Mouse (Mus musculus) spleen, adult 2 months (tissue): ENCODE measurements around the gene Oprd1. TPM values are rescaled to one million over a fixed set of nuclear protein-coding genes. Genes with fewer than 3 reads are reported as not detected.

Experiments
- DNase-seq, 2 experiments: peaks; one replicate each; pipeline versions ENCODE4 v3.0.0 to v3.0.0-alpha.2; 2012 to 2021; ENCODE audit warnings: low spot score in 2 of 2, low read depth in 1 of 2
- H3K27ac ChIP-seq: fragments of 200-500 bp; 2 replicates; pipeline ENCODE4 v1.5.1; 2012; ENCODE audit warnings: low read length, inconsistent platforms; ENCODE audit not compliant: insufficient read depth
- H3K27me3 ChIP-seq: fragments of 200-500 bp; 2 replicates; pipeline ENCODE4 v1.6.1; 2012; ENCODE audit warnings: mild to moderate bottlenecking, moderate library complexity, low read length, inconsistent platforms; ENCODE audit not compliant: control insufficient read depth, insufficient read depth
- H3K36me3 ChIP-seq: fragments of 200-500 bp; 2 replicates; pipeline ENCODE4 v1.6.1; 2012; ENCODE audit warnings: mild to moderate bottlenecking, low read length, inconsistent platforms; ENCODE audit not compliant: control insufficient read depth, insufficient read depth
- H3K4me1 ChIP-seq: fragments of 200-500 bp; 2 replicates; pipeline ENCODE4 v1.6.1; 2011; ENCODE audit warnings: inconsistent platforms; ENCODE audit not compliant: control insufficient read depth, insufficient read depth, insufficient read length
- H3K4me3 ChIP-seq: fragments of 200-500 bp; 2 replicates; pipeline ENCODE4 v1.5.1; 2011; ENCODE audit warnings: mild to moderate bottlenecking, inconsistent platforms; ENCODE audit not compliant: insufficient read depth, insufficient read length; ENCODE audit errors: extremely low read depth
- CTCF ChIP-seq: fragments of 200-500 bp; IDR thresholded peaks from 2 replicates; pipeline ENCODE4 v1.5.1; 2011; ENCODE audit warnings: mild to moderate bottlenecking, inconsistent platforms; ENCODE audit not compliant: insufficient read depth, insufficient read length, insufficient replicate concordance; ENCODE audit errors: extremely low read depth
- POLR2A ChIP-seq: fragments of 200-500 bp; IDR thresholded peaks from 2 replicates; pipeline ENCODE4 v1.6.1; 2011; ENCODE audit warnings: low read depth, low read length, inconsistent platforms
- WGBS: fragments of 180-500 bp; shearing (Covaris S2); methylation state at CpG from one replicate; pipeline ENCODE4 v1.1.7; 2018; 5-methylcytosine and 5-hydroxymethylcytosine counted together
- polyA plus RNA-seq: library from polyadenylated mRNA; depleted of rRNA; stranded (reverse); fragments of >200 nt; gene quantifications from 2 replicates; pipeline ENCODE4 v1.2.3, GENCODE M21; 2012; rRNA removed

Oprd1 gene
- polyA plus RNA-seq, 1 experiment: 0.53 TPM

GRCm38 (mm10) chr4:132062934-132063884, 81.1 kb downstream of the Oprd1 start:
- 84% methylated on average over 17 of the region's 17 CpGs for WGBS
- H3K36me3 ChIP-seq: no peaks in the 10 kb centered on the region

GRCm38 (mm10) chr4:132062289-132062688, 82.0 kb downstream of the Oprd1 start:
- no peaks in the 10 kb centered on the region for H3K27me3 ChIP-seq
- DNase-seq: no peak
- H3K27ac ChIP-seq: no peak overlapping the region
- TF ChIP-seq CTCF (no peak), POLR2A (no peak)
- H3K36me3 ChIP-seq: no peaks in the 10 kb centered on the region
- no peaks in the 10 kb centered on the region for H3K4me1 ChIP-seq
- H3K4me3 ChIP-seq: no peak overlapping the region
- 90% methylated on average over 8 of the region's 8 CpGs for WGBS

More at GRCm38 (mm10) chr4:132062934-132063884, 81.1 kb downstream of the Oprd1 start:
- TF ChIP-seq CTCF (no peak), POLR2A (no peak)
- Histone ChIP-seq H3K27ac (no peak overlapping the region), H3K27me3 (no peaks in the 10 kb centered on the region), H3K4me3 (no peak overlapping the region), H3K4me1 (no peaks in the 10 kb centered on the region)
- no peak for DNase-seq

Other genes with a start within 250 kb of the Oprd1 start
- 11.4 and 17.3 TPM in 2 replicates for gene Tmem200b, start 222.7 kb downstream of the Oprd1 start, polyA plus RNA-seq
- gene Gm10300, start 69.8 kb downstream of the Oprd1 start, polyA plus RNA-seq: 0.11 and 0.19 TPM in 2 replicates
- gene Epb41, start 69.2 kb downstream of the Oprd1 start, polyA plus RNA-seq: 66.5 and 94.1 TPM in 2 replicates
- 11.9 and 13.8 TPM in 2 replicates for gene Ythdf2, start 67.8 kb upstream of the Oprd1 start, polyA plus RNA-seq
- 12.0 and 14.3 TPM in 2 replicates for gene Gmeb1, start 117.1 kb upstream of the Oprd1 start, polyA plus RNA-seq
- 6.9 and 7.5 TPM in 2 replicates for gene Taf12, start 129.9 kb upstream of the Oprd1 start, polyA plus RNA-seq
- 1.2 and 2.0 TPM in 2 replicates for gene Rab42, start 158.9 kb upstream of the Oprd1 start, polyA plus RNA-seq
- gene Trnau1ap, start 185.1 kb upstream of the Oprd1 start, polyA plus RNA-seq: 16.0 and 19.6 TPM in 2 replicates
- 10.5 and 11.5 TPM in 2 replicates for gene Rcc1, start 209.1 kb upstream of the Oprd1 start, polyA plus RNA-seq